Mouse (Mus musculus) erythroblast, embryonic 14.5 days (primary cell): ENCODE measurements around the gene Hcst.

Experiments
- GATA1 ChIP-seq: IDR thresholded peaks from 2 replicates; pipeline ENCODE4 v1.6.1; 2012; ENCODE audit warnings: low read length, inconsistent platforms, mixed read lengths
- TAL1 ChIP-seq: IDR thresholded peaks from 3 replicates; pipeline ENCODE4 v1.6.1; 2012; ENCODE audit warnings: low read length, inconsistent platforms, mixed read lengths

GRCm38 (mm10) chr7:30392746-30393520, 26.7 kb downstream of the Hcst start:
- TF ChIP-seq GATA1 (no peak), TAL1 (no peak)
